Mouse (Mus musculus) C2C12 (cell line): Measurements from ENCODE around the gene Cacna1c. TPM values are rescaled to one million over a fixed set of nuclear protein-coding genes. Genes with fewer than 3 reads are reported as not detected.

ENCODE experiments used
- H3K27me3 ChIP-seq: one replicate; pipeline ENCODE4 v1.6.1; 2011; ENCODE audit not compliant: control insufficient read depth, insufficient read depth, insufficient read length
- H3K36me3 ChIP-seq: one replicate; pipeline ENCODE4 v1.6.1; 2011; ENCODE audit not compliant: control insufficient read depth, insufficient read depth
- H3K4me3 ChIP-seq: one replicate; pipeline ENCODE4 v1.5.1; 2011; ENCODE audit warnings: mild to moderate bottlenecking, control low read depth; ENCODE audit not compliant: poor library complexity, insufficient read depth, severe bottlenecking
- H3K79me2 ChIP-seq: one replicate; pipeline ENCODE4 v1.6.1; 2011; ENCODE audit not compliant: control insufficient read depth, insufficient read depth
- H3K79me3 ChIP-seq: one replicate; pipeline ENCODE4 v1.6.1; 2011; ENCODE audit warnings: low read depth, control low read depth
- H3ac ChIP-seq: one replicate; pipeline ENCODE3; 2011; ENCODE audit warnings: low read depth; ENCODE audit not compliant: control insufficient read depth, insufficient read length
- CEBPB ChIP-seq: IDR thresholded peaks from one replicate; pipeline ENCODE4 v1.6.1; 2011; ENCODE audit warnings: low read depth, mild to moderate bottlenecking, control low read depth, moderate library complexity
- CTCF ChIP-seq: IDR thresholded peaks from one replicate; pipeline ENCODE4 v1.5.1; 2011; ENCODE audit not compliant: control insufficient read depth, insufficient read depth, insufficient read length
- FOSL1 ChIP-seq: IDR thresholded peaks from one replicate; pipeline ENCODE4 v1.8.0; 2011; ENCODE audit warnings: mild to moderate bottlenecking, low read length; ENCODE audit not compliant: poor library complexity, insufficient read depth, severe bottlenecking
- MAX ChIP-seq: IDR thresholded peaks from one replicate; pipeline ENCODE4 v1.6.1; 2011; ENCODE audit warnings: mild to moderate bottlenecking, control low read depth
- MYOD1 ChIP-seq: IDR thresholded peaks from one replicate; pipeline ENCODE4 v1.6.1; 2011; ENCODE audit warnings: low read depth; ENCODE audit not compliant: control insufficient read depth, insufficient read length
- MYOG ChIP-seq: IDR thresholded peaks from one replicate; pipeline ENCODE4 v1.6.1; 2011; ENCODE audit not compliant: control insufficient read depth, insufficient read length; ENCODE audit errors: extremely low read depth
- USF1 ChIP-seq: IDR thresholded peaks from one replicate; pipeline ENCODE4 v1.6.1; 2011; ENCODE audit warnings: low read depth, mild to moderate bottlenecking, control low read depth, moderate library complexity
- polyA plus RNA-seq: library from polyadenylated mRNA; unstranded; fragments of >200 nt; fragmentation: generic; extraction: Trizol; gene quantifications from one replicate; pipeline ENCODE4 v1.2.1, GENCODE M21; 2012; ENCODE audit warnings: missing spikeins

The Cacna1c gene
- polyA plus RNA-seq, 1 experiment, result not detected

DNA sequence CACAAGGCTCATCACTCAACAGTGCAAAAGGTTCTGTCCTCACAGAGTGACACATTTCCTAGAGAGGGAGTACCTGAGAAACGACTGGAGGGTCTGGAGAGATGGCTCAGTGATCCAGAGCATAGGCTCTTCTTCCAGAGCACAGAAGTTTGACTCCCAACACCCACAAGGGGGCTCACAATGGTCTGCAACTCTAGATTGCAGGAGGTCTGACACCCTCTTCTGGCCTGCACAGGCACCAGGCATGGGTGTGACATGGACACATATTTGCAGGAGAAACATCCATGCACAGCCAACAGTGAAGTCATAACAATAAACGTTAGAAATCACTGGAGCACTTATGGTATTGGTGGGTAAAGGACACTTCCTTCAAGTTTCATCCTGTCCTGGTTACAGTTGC lies 173.4 kb downstream of the Cacna1c start:
- H3K27me3 ChIP-seq, result peaks cover 5% of the 10 kb centered on the region
- H3ac ChIP-seq, result no peak overlapping the region
- no peaks in the 10 kb centered on the region for H3K79me2 ChIP-seq
- H3K79me3 ChIP-seq, result no peaks in the 10 kb centered on the region
- TF ChIP-seq MYOD1 (no peak), CTCF (no peak), CEBPB (no peak), MYOG (no peak), FOSL1 (no peak), MAX (no peak), USF1 (no peak)
- H3K4me3 ChIP-seq, result no peak overlapping the region
- H3K36me3 ChIP-seq, result no peaks in the 10 kb centered on the region

DNA sequence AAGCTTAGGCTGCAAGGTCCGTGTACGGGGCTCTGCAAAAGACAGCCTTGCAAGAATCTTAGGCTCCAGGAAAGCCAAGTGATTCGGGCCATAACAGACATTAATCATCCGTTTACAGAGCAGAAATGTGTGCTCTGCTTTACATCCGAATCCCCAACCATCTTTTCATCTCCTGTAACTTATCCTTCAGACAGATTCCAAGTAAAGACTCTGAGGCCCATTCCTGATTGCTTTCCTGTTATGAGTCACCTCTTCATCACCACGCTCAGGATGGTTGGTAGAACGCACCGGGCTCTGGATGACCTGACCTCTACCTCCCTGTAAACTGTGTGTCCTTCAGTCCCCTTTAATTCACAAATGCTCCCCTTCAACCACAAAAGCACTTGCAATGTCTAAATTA lies 175.0 kb downstream of the Cacna1c start:
- no peaks in the 10 kb centered on the region for H3K36me3 ChIP-seq
- H3ac ChIP-seq, result no peak overlapping the region
- H3K4me3 ChIP-seq, result no peak overlapping the region
- no peaks in the 10 kb centered on the region for H3K79me2 ChIP-seq
- no peaks in the 10 kb centered on the region for H3K79me3 ChIP-seq
- H3K27me3 ChIP-seq, result peaks cover 7% of the 10 kb centered on the region
- TF ChIP-seq CTCF (no peak), FOSL1 (no peak), USF1 (no peak), CEBPB (no peak), MAX (no peak), MYOG (no peak), MYOD1 (no peak)

DNA sequence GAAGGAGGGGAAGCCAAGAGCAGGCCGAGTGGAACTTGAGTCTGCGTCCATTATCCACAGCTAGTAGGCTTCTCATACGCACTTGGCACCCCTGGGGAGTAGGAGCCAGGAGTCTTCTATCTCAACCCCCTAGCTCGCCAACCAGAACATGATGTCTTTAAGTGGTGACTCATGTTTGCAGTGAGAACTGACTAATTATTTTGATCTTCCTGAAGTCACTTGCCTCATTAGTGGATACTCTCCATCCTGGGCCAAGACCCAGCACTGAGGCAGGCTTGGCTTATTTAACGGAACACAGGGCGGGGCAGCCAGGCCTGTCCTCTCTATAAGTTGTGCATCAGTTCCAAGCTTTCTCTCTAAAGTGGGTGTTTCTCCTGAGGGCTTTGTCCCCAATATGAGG lies 177.3 kb downstream of the Cacna1c start:
- Histone ChIP-seq H3K4me3 (no peak overlapping the region), H3K79me2 (no peaks in the 10 kb centered on the region), H3K79me3 (no peaks in the 10 kb centered on the region), H3K27me3 (peaks cover 7% of the 10 kb centered on the region), H3ac (no peak overlapping the region), H3K36me3 (no peaks in the 10 kb centered on the region)
- TF ChIP-seq FOSL1, result no peak

DNA sequence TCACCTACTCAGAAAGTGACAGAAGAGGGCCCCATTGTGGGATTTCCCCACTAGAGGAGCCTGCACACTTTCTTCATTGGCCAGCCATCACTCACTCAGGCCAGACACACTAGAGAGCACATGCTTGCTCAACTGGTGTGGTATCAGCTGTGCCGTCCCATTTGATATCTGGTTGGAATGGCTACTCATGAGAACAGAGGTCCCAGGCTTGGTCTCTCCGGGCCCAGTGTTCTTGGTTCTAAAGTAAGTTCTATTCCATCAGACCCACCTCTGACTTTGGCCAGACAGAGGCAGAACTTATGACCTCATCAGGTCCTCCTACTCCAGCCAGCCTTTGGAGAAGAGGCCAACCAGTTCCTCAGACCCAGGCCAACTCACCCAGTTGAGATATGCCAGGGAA lies 178.0 kb downstream of the Cacna1c start:
- no peak for TF ChIP-seq CTCF
- TF ChIP-seq USF1, result no peak
- TF ChIP-seq MYOG, result no peak
- TF ChIP-seq MAX, result no peak
- no peak for TF ChIP-seq CEBPB
- no peak for TF ChIP-seq MYOD1
- no peak for TF ChIP-seq FOSL1
- H3K79me2 ChIP-seq, result no peaks in the 10 kb centered on the region
- H3K4me3 ChIP-seq, result no peak overlapping the region
- H3K27me3 ChIP-seq, result peaks cover 7% of the 10 kb centered on the region
- no peak overlapping the region for H3ac ChIP-seq
- no peaks in the 10 kb centered on the region for H3K36me3 ChIP-seq
- H3K79me3 ChIP-seq, result no peaks in the 10 kb centered on the region

DNA sequence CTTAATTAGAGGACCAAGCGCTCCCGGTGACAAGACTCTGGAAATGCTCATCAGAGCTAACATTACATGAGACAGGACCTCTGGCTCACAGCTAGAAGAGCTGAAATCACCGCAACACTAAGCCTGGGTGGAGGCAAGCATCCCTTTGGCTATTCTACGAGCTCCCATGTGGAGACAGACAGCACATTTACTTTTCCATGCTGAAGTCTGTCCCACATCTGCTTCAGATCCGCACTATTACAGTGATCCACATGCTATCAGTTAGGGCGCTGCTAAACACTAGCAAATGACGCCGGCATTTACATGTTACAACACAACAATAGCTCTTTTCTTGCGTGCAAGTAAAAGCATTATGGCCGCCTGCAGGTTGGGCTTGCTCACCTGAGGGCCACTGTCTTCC lies 178.7 kb downstream of the Cacna1c start:
- Histone ChIP-seq H3K27me3 (peaks cover 7% of the 10 kb centered on the region), H3K4me3 (no peak overlapping the region), H3K79me3 (no peaks in the 10 kb centered on the region), H3K79me2 (no peaks in the 10 kb centered on the region), H3ac (no peak overlapping the region), H3K36me3 (no peaks in the 10 kb centered on the region)
- no peak for TF ChIP-seq CTCF
- TF ChIP-seq MYOD1, result no peak
- no peak for TF ChIP-seq MAX
- TF ChIP-seq MYOG, result no peak
- TF ChIP-seq CEBPB, result no peak
- no peak for TF ChIP-seq FOSL1
- TF ChIP-seq USF1, result no peak

DNA sequence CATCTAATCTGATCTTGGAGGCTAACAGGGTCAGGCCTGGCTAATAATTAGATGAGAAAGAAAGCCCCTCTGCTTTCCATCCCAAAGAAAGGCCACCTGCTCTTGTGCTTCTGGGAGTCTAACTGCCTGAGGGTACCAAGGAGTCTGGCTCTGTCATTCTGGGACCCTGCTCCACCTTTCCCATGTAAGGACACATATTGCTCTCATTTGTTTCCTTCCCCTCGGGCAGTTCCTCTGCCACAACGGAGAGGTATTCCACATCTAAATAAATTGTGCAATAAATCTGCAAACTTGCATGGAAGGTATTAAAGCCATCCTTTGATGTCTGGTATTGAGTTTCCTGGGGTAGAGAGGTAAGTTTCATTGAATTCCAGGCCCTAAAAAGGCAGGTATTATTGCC lies 180.9 kb downstream of the Cacna1c start:
- no peak overlapping the region for H3ac ChIP-seq
- H3K79me2 ChIP-seq, result no peaks in the 10 kb centered on the region
- H3K79me3 ChIP-seq, result no peaks in the 10 kb centered on the region
- H3K4me3 ChIP-seq, result no peak overlapping the region
- peaks cover 7% of the 10 kb centered on the region for H3K27me3 ChIP-seq
- no peaks in the 10 kb centered on the region for H3K36me3 ChIP-seq
- TF ChIP-seq MAX, result no peak
- no peak for TF ChIP-seq CEBPB
- no peak for TF ChIP-seq MYOG
- no peak for TF ChIP-seq MYOD1
- no peak for TF ChIP-seq CTCF
- TF ChIP-seq FOSL1, result no peak
- TF ChIP-seq USF1, result no peak
